Mouse (Mus musculus): ENCODE data around the gene Myh14. TPM values are rescaled to one million over a fixed set of nuclear protein-coding genes. Genes with fewer than 3 reads are reported as not detected.
A peak's percentile ranks its signal among the peaks of the same experiment; 100 is the strongest.

The Myh14 gene
- polyA plus RNA-seq, 1 experiment from 2014 or later = 1.2 TPM

- no peak for ATAC-seq
- WGBS = 69% methylated on average over 13 of the region's 13 CpGs
- Histone ChIP-seq H3K9me3 (no peaks in the 10 kb centered on the region), H3K27me3 (peaks cover 37% of the 10 kb centered on the region), H3K9ac (replicated peaks) (no peak overlapping the region), H3K27ac (no peak overlapping the region), H3K4me2 (replicated peaks) (no peak overlapping the region), H3K4me1 (replicated peaks) (peaks cover 14% of the 10 kb centered on the region), H3K4me3 (replicated peaks) (no peak overlapping the region), H3K36me3 (no peaks in the 10 kb centered on the region)
Observed at GRCm38 (mm10) chr7:44667996-44668738, 2.5 kb downstream of the Myh14 start.

- 73% methylated on average over 2 of the region's 2 CpGs for WGBS
- Histone ChIP-seq H3K27ac (no peak overlapping the region), H3K9ac (replicated peaks) (no peak overlapping the region), H3K4me1 (replicated peaks) (peaks cover 12% of the 10 kb centered on the region), H3K27me3 (peaks cover 37% of the 10 kb centered on the region), H3K4me3 (replicated peaks) (no peak overlapping the region), H3K9me3 (no peaks in the 10 kb centered on the region), H3K4me2 (replicated peaks) (no peak overlapping the region), H3K36me3 (no peaks in the 10 kb centered on the region)
- no peak for ATAC-seq
Observed at GRCm38 (mm10) chr7:44666462-44666861, 4.2 kb downstream of the Myh14 start.

GRCm38 (mm10) chr7:44664731-44665130 is 5.9 kb downstream of the Myh14 start:
- no peaks in the 10 kb centered on the region for H3K9me3 ChIP-seq
- peaks cover 24% of the 10 kb centered on the region for H3K27me3 ChIP-seq
- H3K4me2 ChIP-seq (replicated peaks) = no peak overlapping the region
- H3K36me3 ChIP-seq = no peaks in the 10 kb centered on the region
- WGBS = 46% methylated on average over 11 of the region's 11 CpGs
- H3K27ac ChIP-seq = no peak overlapping the region
- H3K4me1 ChIP-seq (replicated peaks) = no peaks in the 10 kb centered on the region
- no peak overlapping the region for H3K4me3 ChIP-seq (replicated peaks)
- ATAC-seq = no peak
- no peak overlapping the region for H3K9ac ChIP-seq (replicated peaks)

GRCm38 (mm10) chr7:44663546-44663945 is 7.1 kb downstream of the Myh14 start:
- H3K4me1 ChIP-seq (replicated peaks) = no peaks in the 10 kb centered on the region
- H3K9ac ChIP-seq (replicated peaks) = no peak overlapping the region
- no peak overlapping the region for H3K27ac ChIP-seq
- H3K4me3 ChIP-seq (replicated peaks) = no peak overlapping the region
- no peaks in the 10 kb centered on the region for H3K9me3 ChIP-seq
- no peak for ATAC-seq
- no peak overlapping the region for H3K4me2 ChIP-seq (replicated peaks)
- peaks cover 12% of the 10 kb centered on the region for H3K27me3 ChIP-seq
- H3K36me3 ChIP-seq = no peaks in the 10 kb centered on the region
- 78% methylated on average over 5 of the region's 5 CpGs for WGBS

- H3K36me3 ChIP-seq = no peaks in the 10 kb centered on the region
- no peaks in the 10 kb centered on the region for H3K4me1 ChIP-seq (replicated peaks)
- H3K9ac ChIP-seq (replicated peaks) = no peak overlapping the region
- 6% methylated on average over 3 of the region's 3 CpGs for WGBS
- peaks cover 3% of the 10 kb centered on the region; the same call in 1 of the 2 replicates for H3K27me3 ChIP-seq
- no peak overlapping the region for H3K4me2 ChIP-seq (replicated peaks)
- no peak for ATAC-seq
- no peaks in the 10 kb centered on the region for H3K9me3 ChIP-seq
- no peak overlapping the region for H3K4me3 ChIP-seq (replicated peaks)
- H3K27ac ChIP-seq = no peak overlapping the region
Observed at GRCm38 (mm10) chr7:44662569-44662968, 8.1 kb downstream of the Myh14 start.

- no peak overlapping the region for H3K27ac ChIP-seq
- H3K27me3 ChIP-seq = no peaks in the 10 kb centered on the region
- ATAC-seq = no peak
- 16% methylated on average over 8 of the region's 8 CpGs for WGBS
- no peak overlapping the region for H3K9ac ChIP-seq (replicated peaks)
- H3K36me3 ChIP-seq = no peaks in the 10 kb centered on the region
- H3K4me2 ChIP-seq (replicated peaks) = no peak overlapping the region
- H3K4me1 ChIP-seq (replicated peaks) = no peaks in the 10 kb centered on the region
- no peak overlapping the region for H3K4me3 ChIP-seq (replicated peaks)
- no peaks in the 10 kb centered on the region for H3K9me3 ChIP-seq
Observed at GRCm38 (mm10) chr7:44662168-44662567, 8.5 kb downstream of the Myh14 start.

- H3K4me2 ChIP-seq (replicated peaks) = no peak overlapping the region
- no peak overlapping the region for H3K27ac ChIP-seq
- no peak for ATAC-seq
- H3K9me3 ChIP-seq = no peaks in the 10 kb centered on the region
- no peaks in the 10 kb centered on the region for H3K36me3 ChIP-seq
- H3K9ac ChIP-seq (replicated peaks) = no peak overlapping the region
- no peaks in the 10 kb centered on the region for H3K4me1 ChIP-seq (replicated peaks)
- H3K4me3 ChIP-seq (replicated peaks) = no peak overlapping the region
- no peaks in the 10 kb centered on the region for H3K27me3 ChIP-seq
- WGBS = 89% methylated on average over 5 of the region's 5 CpGs
Observed at GRCm38 (mm10) chr7:44661219-44661618, 9.4 kb downstream of the Myh14 start.

- H3K27me3 ChIP-seq = peaks cover 9% of the 10 kb centered on the region; the same call in 1 of the 2 replicates
- WGBS = 21% methylated on average over 8 of the region's 8 CpGs
- no peak for ATAC-seq
- H3K36me3 ChIP-seq = no peaks in the 10 kb centered on the region
- no peak overlapping the region for H3K4me2 ChIP-seq (replicated peaks)
- no peak overlapping the region for H3K27ac ChIP-seq
- no peaks in the 10 kb centered on the region for H3K4me1 ChIP-seq (replicated peaks)
- no peak overlapping the region for H3K4me3 ChIP-seq (replicated peaks)
- H3K9ac ChIP-seq (replicated peaks) = no peak overlapping the region
- H3K9me3 ChIP-seq = no peaks in the 10 kb centered on the region
Observed at GRCm38 (mm10) chr7:44655504-44655903, 15.1 kb downstream of the Myh14 start.

- Histone ChIP-seq H3K27me3 (peaks cover 9% of the 10 kb centered on the region; the same call in 1 of the 2 replicates), H3K9ac (replicated peaks) (no peak overlapping the region), H3K4me1 (replicated peaks) (no peaks in the 10 kb centered on the region), H3K27ac (no peak overlapping the region), H3K4me3 (replicated peaks) (no peak overlapping the region), H3K36me3 (no peaks in the 10 kb centered on the region), H3K9me3 (no peaks in the 10 kb centered on the region), H3K4me2 (replicated peaks) (no peak overlapping the region)
- WGBS = 53% methylated on average over 8 of the region's 8 CpGs
- ATAC-seq = no peak
Observed at GRCm38 (mm10) chr7:44653773-44654172, 16.9 kb downstream of the Myh14 start.

GRCm38 (mm10) chr7:44651416-44651815 is 19.2 kb downstream of the Myh14 start:
- Histone ChIP-seq H3K4me3 (replicated peaks) (no peak overlapping the region), H3K27ac (no peak overlapping the region), H3K27me3 (peaks cover 9% of the 10 kb centered on the region; the same call in 1 of the 2 replicates), H3K4me2 (replicated peaks) (no peak overlapping the region), H3K9ac (replicated peaks) (no peak overlapping the region), H3K4me1 (replicated peaks) (no peaks in the 10 kb centered on the region), H3K36me3 (no peaks in the 10 kb centered on the region), H3K9me3 (no peaks in the 10 kb centered on the region)
- ATAC-seq = no peak
- 77% methylated on average over 7 of the region's 7 CpGs for WGBS

GRCm38 (mm10) chr7:44649990-44650389 is 20.7 kb downstream of the Myh14 start:
- peak; percentile 56; the same call in 1 of the 2 replicates for ATAC-seq

GRCm38 (mm10) chr7:44649094-44649610 is 21.5 kb downstream of the Myh14 start:
- Histone ChIP-seq H3K27me3 (peaks cover 29% of the 10 kb centered on the region), H3K9ac (replicated peaks) (no peak overlapping the region), H3K4me3 (replicated peaks) (no peak overlapping the region), H3K4me2 (replicated peaks) (no peak overlapping the region), H3K27ac (no peak overlapping the region), H3K9me3 (no peaks in the 10 kb centered on the region), H3K4me1 (replicated peaks) (no peaks in the 10 kb centered on the region), H3K36me3 (no peaks in the 10 kb centered on the region)
- no peak for ATAC-seq
- WGBS = 81% methylated on average over 8 of the region's 8 CpGs

More at GRCm38 (mm10) chr7:44649990-44650389, 20.7 kb downstream of the Myh14 start:
- H3K9me3 ChIP-seq = no peaks in the 10 kb centered on the region
- H3K27ac ChIP-seq = no peak overlapping the region
- peaks cover 20% of the 10 kb centered on the region for H3K27me3 ChIP-seq
- H3K4me1 ChIP-seq (replicated peaks) = no peaks in the 10 kb centered on the region
- H3K4me2 ChIP-seq (replicated peaks) = no peak overlapping the region
- H3K4me3 ChIP-seq (replicated peaks) = no peak overlapping the region
- WGBS = 10% methylated on average over 4 of the region's 4 CpGs
- no peaks in the 10 kb centered on the region for H3K36me3 ChIP-seq
- no peak overlapping the region for H3K9ac ChIP-seq (replicated peaks)

Data from midbrain, embryonic 13.5 days (tissue).